Mouse (Mus musculus): Measurements from ENCODE around the gene Fez1. TPM values are rescaled to one million over a fixed set of nuclear protein-coding genes. Genes with fewer than 3 reads are reported as not detected.

The Fez1 gene
- polyA plus RNA-seq (2015; fragmentation: Nextera tagmentation; extraction: Ambion mirVana), result 14.2 and 17.3 TPM in 2 replicates

DNA sequence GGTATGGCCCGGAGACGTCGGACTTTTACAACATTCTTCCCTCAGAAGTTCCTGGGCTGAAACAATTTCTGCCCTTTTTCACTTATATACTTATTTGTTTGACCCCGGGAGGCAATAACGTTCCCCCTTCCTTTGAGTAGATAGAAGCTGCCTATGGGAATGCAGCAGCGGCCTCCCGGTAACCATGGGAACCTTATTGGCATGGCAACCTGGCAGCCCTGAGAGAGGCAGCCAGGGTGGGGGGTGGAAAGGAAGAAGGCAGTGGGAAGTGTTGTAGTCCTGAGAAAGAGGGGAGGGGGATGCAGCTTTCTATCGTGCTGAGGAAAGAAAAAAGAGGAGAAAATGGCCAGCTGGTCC lies at the start of gene Fez1:
Gene Fez1, plus strand, starts transcription at position 221 of the 357 bp plus-strand sequence.
- H3K27ac ChIP-seq, result no peak within 1 kb of the TSS
- H3K36me3 ChIP-seq, result no peaks in the 10 kb centered on the region
- H3K4me3 ChIP-seq (replicated peaks), result no peak within 1 kb of the TSS
- 0 out of 2 replicates have a peak within 1 kb of the TSS, but pooled peaks have one; percentile 11 for H3K4me2 ChIP-seq
- H3K9me3 ChIP-seq, result no peaks in the 10 kb centered on the region
- H3K4me1 ChIP-seq, result no peaks in the 10 kb centered on the region
- no peaks in the 10 kb centered on the region for H3K27me3 ChIP-seq (replicated peaks)
- peak; percentile 31; the same call in 1 of the 2 replicates for ATAC-seq (ENCODE audit: insufficient read depth, low FRiP score, low read depth)
- 3% methylated on average over 8 of the region's 8 CpGs for WGBS
- no peak within 1 kb of the TSS for H3K9ac ChIP-seq

DNA sequence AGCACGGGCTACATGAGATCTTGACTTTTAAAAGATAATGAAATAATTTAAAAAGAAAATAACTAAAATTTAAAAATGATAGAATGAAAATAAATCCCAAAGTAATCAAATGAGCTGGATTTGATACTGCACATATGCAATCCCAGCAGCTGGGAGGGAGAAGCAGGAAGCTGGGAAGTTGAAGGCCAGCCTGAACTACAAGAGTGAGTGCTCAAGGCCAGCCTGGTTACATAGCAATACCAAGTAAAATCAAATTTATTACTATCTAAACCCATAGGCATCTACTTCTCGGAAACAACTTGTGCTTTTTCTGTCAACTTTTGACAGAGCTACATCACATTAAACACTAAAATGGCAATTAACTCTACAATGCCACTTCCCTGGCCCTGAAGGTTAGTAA lies 37.7 kb upstream of the Fez1 start:
- H3K27me3 ChIP-seq (replicated peaks), result no peaks in the 10 kb centered on the region
- H3K27ac ChIP-seq, result no peak overlapping the region
- H3K4me1 ChIP-seq, result no peaks in the 10 kb centered on the region
- no peak overlapping the region for H3K9ac ChIP-seq
- WGBS, result 81% methylated on average over 2 of the region's 2 CpGs
- H3K9me3 ChIP-seq, result no peaks in the 10 kb centered on the region
- no peak for ATAC-seq (ENCODE audit: insufficient read depth, low FRiP score, low read depth)
- peaks cover 59% of the 10 kb centered on the region for H3K36me3 ChIP-seq
- H3K4me3 ChIP-seq (replicated peaks), result no peak overlapping the region
- H3K4me2 ChIP-seq, result no peak overlapping the region

DNA sequence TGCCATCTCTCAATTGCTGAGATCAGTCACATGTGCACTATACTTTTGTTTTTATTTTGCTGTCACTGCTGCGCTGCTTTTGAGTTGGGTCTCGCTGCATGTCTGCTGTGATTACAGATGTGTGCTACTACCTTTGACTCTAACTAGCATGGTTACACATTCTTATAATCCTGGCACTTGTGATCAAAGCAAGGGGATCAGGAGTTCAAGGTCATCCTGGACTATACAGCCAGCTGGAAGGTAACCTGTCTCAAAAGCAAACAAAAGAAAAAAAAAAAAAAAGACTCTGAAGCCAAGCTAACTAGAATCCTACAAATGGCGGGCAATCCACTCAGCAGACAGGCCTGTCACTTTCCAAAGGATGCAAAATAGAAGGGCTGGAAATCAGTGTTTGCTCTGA lies 29.5 kb upstream of the Fez1 start:
- no peak overlapping the region for H3K4me2 ChIP-seq
- H3K4me1 ChIP-seq, result peaks cover 3% of the 10 kb centered on the region; the same call in 1 of the 2 replicates
- no peaks in the 10 kb centered on the region for H3K9me3 ChIP-seq
- peaks cover 30% of the 10 kb centered on the region for H3K36me3 ChIP-seq
- H3K4me3 ChIP-seq (replicated peaks), result no peak overlapping the region
- WGBS, result 90% methylated on average over 3 of the region's 3 CpGs
- H3K27me3 ChIP-seq (replicated peaks), result no peaks in the 10 kb centered on the region
- no peak overlapping the region for H3K27ac ChIP-seq
- no peak for ATAC-seq (ENCODE audit: insufficient read depth, low FRiP score, low read depth)
- no peak overlapping the region for H3K9ac ChIP-seq

DNA sequence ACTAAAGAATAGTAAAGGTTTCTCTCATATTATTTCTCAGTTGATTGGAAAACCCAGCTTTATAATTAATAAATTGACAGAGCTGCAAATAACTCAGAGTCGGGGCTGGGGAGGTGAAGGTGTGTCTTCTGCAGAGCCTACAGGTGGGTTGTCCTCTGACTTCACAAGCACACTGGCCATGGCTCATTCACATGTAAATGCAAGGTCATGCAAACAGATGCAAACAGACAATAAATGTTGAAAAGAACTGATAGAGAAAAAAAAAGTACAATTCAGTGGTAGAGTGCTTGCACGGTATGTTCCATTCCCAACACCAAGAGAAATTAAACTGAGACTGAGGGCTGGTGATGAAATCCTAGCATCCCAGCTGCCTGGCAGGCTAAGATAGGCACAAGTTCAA lies 27.2 kb upstream of the Fez1 start:
- peaks cover 15% of the 10 kb centered on the region; the same call in 1 of the 2 replicates for H3K36me3 ChIP-seq

DNA sequence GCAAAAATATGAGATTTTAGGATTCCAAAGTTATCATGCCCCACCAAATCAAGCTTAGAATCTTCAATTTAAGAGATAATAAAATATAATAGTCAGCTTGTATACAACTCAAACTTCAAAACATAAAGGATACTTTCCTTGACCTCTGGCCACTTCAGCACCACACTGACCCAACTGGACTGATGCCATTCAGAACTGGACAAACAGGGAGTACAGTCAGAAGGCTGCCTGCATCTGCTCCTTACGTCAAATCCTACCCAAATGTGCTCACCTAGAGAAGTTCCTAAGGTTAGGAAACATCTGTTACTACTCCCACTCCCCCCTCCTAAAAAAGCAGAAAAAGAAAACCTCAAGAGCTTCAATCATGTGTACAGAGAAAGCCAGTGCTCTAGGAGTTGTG lies 26.1 kb upstream of the Fez1 start:
- no peaks in the 10 kb centered on the region for H3K9me3 ChIP-seq
- 75% methylated on average over 1 of the region's 1 CpGs for WGBS
- H3K4me1 ChIP-seq, result peaks cover 3% of the 10 kb centered on the region; the same call in 1 of the 2 replicates
- H3K4me3 ChIP-seq (replicated peaks), result no peak overlapping the region
- H3K27ac ChIP-seq, result no peak overlapping the region
- H3K9ac ChIP-seq, result no peak overlapping the region
- ATAC-seq (ENCODE audit: insufficient read depth, low FRiP score, low read depth), result no peak
- no peaks in the 10 kb centered on the region for H3K27me3 ChIP-seq (replicated peaks)
- no peak overlapping the region for H3K4me2 ChIP-seq
- peaks cover 9% of the 10 kb centered on the region; the same call in 1 of the 2 replicates for H3K36me3 ChIP-seq

More for the DNA sequence above, 27.2 kb upstream of the Fez1 start:
- WGBS, result 85% methylated on average over 2 of the region's 2 CpGs
- H3K9ac ChIP-seq, result no peak overlapping the region
- H3K4me3 ChIP-seq (replicated peaks), result no peak overlapping the region
- peaks cover 3% of the 10 kb centered on the region; the same call in 1 of the 2 replicates for H3K4me1 ChIP-seq
- H3K4me2 ChIP-seq, result no peak overlapping the region
- ATAC-seq (ENCODE audit: insufficient read depth, low FRiP score, low read depth), result no peak
- no peaks in the 10 kb centered on the region for H3K9me3 ChIP-seq
- no peaks in the 10 kb centered on the region for H3K27me3 ChIP-seq (replicated peaks)
- no peak overlapping the region for H3K27ac ChIP-seq

DNA sequence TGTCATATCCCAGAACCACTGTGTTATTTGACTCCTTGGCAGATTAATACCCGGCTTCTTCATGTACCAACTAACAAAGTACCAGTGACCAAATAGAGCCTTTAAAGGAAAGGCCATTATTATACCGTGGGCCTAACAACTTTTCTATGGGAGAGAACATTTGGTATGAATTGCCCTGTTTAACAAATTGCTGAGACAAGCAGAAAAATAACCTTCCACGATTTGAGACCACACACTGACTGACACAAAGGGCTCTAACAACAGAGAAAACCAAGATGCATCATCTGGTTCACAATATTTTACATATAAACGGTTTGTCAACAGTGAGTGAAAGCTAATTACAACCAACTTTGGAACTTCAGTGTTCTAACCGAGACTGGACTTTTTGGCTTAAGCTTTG lies 25.4 kb upstream of the Fez1 start:
- Histone ChIP-seq H3K27me3 (replicated peaks) (no peaks in the 10 kb centered on the region), H3K9ac (peak overlapping the region; percentile 95; the same call in 1 of the 2 replicates), H3K9me3 (no peaks in the 10 kb centered on the region), H3K27ac (no peak overlapping the region), H3K4me2 (peak overlapping the region; percentile 75), H3K4me1 (peaks cover 3% of the 10 kb centered on the region; the same call in 1 of the 2 replicates), H3K4me3 (replicated peaks) (peak overlapping the region; percentile 97), H3K36me3 (peaks cover 7% of the 10 kb centered on the region; the same call in 1 of the 2 replicates)
- ATAC-seq (ENCODE audit: insufficient read depth, low FRiP score, low read depth), result no peak
- 13% methylated on average over 5 of the region's 5 CpGs for WGBS

DNA sequence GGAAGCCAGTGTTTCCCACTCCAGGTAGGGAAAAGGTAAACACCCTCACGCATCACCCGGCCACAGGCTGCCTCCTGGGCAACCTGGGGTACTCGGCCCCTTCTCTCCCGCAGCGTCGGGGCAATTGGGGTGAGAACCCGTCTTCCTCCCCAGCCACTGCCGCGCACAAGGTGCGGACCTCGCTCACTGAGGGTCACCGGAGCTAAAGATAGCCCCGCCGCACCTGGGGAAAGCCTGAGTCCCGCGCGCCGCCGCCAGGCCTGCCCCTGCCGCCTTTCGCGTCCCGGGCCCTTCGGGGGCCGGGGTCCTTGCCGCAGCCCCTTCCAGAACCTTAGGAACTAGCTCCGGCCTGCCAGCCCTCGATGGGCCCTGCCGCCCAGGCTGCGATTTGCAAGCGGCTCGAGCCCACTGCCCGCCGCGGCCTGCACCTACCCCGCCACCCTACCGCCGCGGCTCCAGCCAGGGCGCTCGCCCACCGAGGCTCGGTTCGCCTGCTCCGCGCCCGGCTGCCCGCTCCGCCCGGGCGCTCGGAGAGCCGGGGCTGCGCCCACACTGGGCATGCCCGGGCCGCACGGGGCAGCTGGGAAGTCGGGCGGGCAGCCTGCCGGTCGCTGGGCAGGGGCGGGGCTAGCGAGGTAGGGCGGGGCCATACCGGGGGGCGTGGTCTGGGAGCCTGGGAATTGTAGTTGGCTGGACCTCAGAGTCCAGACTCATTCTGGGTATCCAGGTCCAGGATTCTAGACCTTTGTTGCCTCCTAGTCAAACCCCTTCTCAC lies 24.7 kb upstream of the Fez1 start, which contains the start of gene Ei24:
Gene Ei24, minus strand, starts transcription at position 613 of the 775 bp plus-strand sequence.
- under 1% methylated on average over 57 of the region's 66 CpGs for WGBS

DNA sequence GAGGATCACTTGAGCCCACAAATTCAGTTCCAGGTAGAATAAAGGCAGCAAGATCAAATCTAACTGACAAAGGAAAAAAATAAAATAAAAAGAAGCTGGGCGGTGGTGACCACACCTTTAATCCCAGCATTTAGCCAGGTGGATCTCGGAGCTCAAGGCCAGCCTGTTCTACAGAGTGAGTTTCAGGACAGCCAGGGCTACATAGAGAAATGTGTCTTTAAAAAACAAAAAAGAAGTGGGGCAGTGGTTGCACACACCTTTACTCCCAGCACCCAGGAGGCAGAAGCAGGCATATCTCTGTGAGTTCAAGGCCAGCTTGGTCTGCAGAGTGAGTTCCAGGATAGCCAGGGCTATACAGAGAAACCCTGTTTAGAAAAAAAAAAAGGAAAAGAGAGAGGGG lies 19.7 kb upstream of the Fez1 start:
- H3K9ac ChIP-seq, result no peak overlapping the region
- no peaks in the 10 kb centered on the region for H3K27me3 ChIP-seq (replicated peaks)
- H3K4me2 ChIP-seq, result no peak overlapping the region
- H3K4me3 ChIP-seq (replicated peaks), result no peak overlapping the region
- no peaks in the 10 kb centered on the region for H3K9me3 ChIP-seq
- no peak overlapping the region for H3K27ac ChIP-seq
- no peak for ATAC-seq (ENCODE audit: insufficient read depth, low FRiP score, low read depth)
- 79% methylated on average over 2 of the region's 2 CpGs for WGBS
- no peaks in the 10 kb centered on the region for H3K36me3 ChIP-seq
- no peaks in the 10 kb centered on the region for H3K4me1 ChIP-seq

More for the DNA sequence above, 24.7 kb upstream of the Fez1 start, which contains the start of gene Ei24:
- H3K27ac ChIP-seq, result peak within 1 kb of the TSS; percentile 76
- H3K4me1 ChIP-seq, result peaks cover 3% of the 10 kb centered on the region; the same call in 1 of the 2 replicates
- H3K9ac ChIP-seq, result peak within 1 kb of the TSS; percentile 95
- 0 out of 2 replicates have a peak, but pooled peaks cover 2% of the 10 kb centered on the region for H3K36me3 ChIP-seq
- no peaks in the 10 kb centered on the region for H3K9me3 ChIP-seq
- H3K4me2 ChIP-seq, result peak within 1 kb of the TSS; percentile 75
- no peaks in the 10 kb centered on the region for H3K27me3 ChIP-seq (replicated peaks)
- peak; percentile 98 for ATAC-seq (ENCODE audit: insufficient read depth, low FRiP score, low read depth)
- H3K4me3 ChIP-seq (replicated peaks), result peak within 1 kb of the TSS; percentile 97

DNA sequence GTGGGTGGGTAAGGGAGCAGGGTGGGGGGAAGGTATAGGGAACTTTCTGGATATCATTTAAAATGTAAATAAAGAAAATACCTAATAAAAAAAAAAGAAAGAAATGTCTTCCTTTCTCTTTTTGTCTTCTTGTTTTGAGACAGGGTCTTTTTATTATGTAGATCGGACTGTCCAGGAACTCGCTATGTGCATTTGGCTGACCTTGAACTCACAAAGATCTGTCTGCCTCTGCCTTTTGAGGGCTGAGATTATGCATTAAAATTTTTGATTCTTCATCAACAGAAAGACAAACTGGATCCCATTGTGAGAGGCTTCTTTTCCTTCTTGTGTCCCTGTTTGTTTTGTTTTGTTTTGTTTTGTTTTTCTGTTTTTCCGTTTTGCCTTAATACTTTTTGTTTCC lies 18.7 kb upstream of the Fez1 start:
- 87% methylated on average over 3 of the region's 3 CpGs for WGBS
- H3K4me3 ChIP-seq (replicated peaks), result no peak overlapping the region

DNA sequence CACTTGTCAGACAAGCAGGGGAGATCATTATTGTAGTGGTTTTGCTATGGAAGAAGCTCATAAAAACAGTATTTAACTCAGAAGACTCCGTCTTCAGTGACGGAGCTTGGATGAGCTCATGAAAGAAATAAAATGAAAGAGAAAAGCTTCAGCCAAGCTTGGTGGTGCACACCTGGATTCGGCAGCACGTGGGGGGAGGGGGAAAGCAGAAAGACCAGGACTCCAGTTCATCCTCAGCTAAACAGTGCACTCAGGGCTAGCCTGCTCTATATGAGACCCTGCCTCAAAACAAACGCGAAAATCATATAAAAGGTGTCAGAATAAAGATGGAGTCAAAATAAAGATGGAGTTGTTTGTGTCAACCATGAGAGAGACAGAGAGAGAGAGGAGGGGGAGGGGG lies 18.3 kb upstream of the Fez1 start:
- no peaks in the 10 kb centered on the region for H3K9me3 ChIP-seq
- no peaks in the 10 kb centered on the region for H3K36me3 ChIP-seq
- no peak for ATAC-seq (ENCODE audit: insufficient read depth, low FRiP score, low read depth)
- H3K4me1 ChIP-seq, result no peaks in the 10 kb centered on the region
- H3K27ac ChIP-seq, result no peak overlapping the region
- no peak overlapping the region for H3K4me2 ChIP-seq
- H3K4me3 ChIP-seq (replicated peaks), result no peak overlapping the region
- H3K27me3 ChIP-seq (replicated peaks), result no peaks in the 10 kb centered on the region
- 74% methylated on average over 6 of the region's 6 CpGs for WGBS
- H3K9ac ChIP-seq, result no peak overlapping the region

More for the DNA sequence above, 18.7 kb upstream of the Fez1 start:
- Histone ChIP-seq H3K9ac (no peak overlapping the region), H3K4me2 (no peak overlapping the region), H3K36me3 (no peaks in the 10 kb centered on the region), H3K27me3 (replicated peaks) (no peaks in the 10 kb centered on the region), H3K4me1 (no peaks in the 10 kb centered on the region), H3K9me3 (no peaks in the 10 kb centered on the region), H3K27ac (no peak overlapping the region)
- ATAC-seq (ENCODE audit: insufficient read depth, low FRiP score, low read depth), result no peak

DNA sequence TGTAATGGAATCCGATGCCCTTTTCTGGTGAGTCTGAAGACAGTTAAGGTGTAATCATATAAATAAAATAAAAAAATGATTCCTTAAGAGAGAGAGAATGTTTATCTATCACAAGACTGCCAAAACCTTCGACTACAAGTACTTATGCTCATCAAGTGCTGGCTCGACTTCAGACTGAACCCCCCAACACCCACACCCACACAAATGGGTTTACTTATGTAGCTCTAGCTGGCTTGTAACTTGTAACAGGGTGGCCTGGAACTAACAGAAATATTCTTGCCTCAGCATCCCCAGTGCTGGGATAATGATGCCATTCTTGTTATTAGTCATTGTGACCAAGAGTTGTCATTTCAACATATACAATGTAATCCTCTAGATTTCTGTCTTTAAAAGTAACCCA lies 17.7 kb upstream of the Fez1 start:
- Histone ChIP-seq H3K36me3 (no peaks in the 10 kb centered on the region), H3K27ac (no peak overlapping the region), H3K4me1 (no peaks in the 10 kb centered on the region), H3K27me3 (replicated peaks) (no peaks in the 10 kb centered on the region), H3K4me3 (replicated peaks) (no peak overlapping the region), H3K9me3 (no peaks in the 10 kb centered on the region), H3K9ac (no peak overlapping the region), H3K4me2 (no peak overlapping the region)
- 73% methylated on average over 3 of the region's 3 CpGs for WGBS
- no peak for ATAC-seq (ENCODE audit: insufficient read depth, low FRiP score, low read depth)

DNA sequence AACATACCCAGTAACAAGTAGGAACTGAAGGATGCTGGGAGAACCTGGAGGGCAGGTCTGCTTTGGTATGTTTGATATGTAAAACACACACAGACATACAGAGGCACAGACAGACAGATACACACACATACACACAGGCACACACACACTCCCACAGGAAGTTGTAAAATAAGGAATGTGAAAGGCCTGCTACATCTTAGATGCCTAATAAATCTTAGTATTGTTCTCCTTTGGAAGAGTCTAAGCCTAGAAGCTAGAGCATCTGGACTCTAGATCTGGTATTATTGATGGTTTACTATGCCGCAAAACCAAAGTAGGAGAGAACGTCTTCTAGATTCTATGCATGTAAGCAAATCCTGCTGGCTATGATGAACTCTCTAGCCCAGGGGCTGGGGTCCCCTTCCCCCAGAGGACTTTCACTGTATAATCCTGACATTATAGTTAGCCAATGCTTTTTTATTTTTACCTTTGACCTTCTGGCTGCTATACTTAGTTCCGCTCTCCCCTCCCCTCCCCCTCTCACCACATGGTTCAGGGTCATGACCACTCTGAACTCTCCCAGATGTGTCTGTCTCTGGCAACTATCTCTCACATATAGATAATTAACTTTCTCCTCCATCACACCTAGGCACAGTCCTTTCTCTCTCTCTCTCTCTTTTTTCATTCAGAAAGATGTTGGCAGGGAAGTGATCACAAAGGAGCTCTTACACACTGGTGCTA lies 16.2 kb upstream of the Fez1 start:
- 78% methylated on average over 3 of the region's 3 CpGs for WGBS
- Histone ChIP-seq H3K9ac (no peak overlapping the region), H3K4me3 (replicated peaks) (no peak overlapping the region), H3K27ac (no peak overlapping the region), H3K36me3 (no peaks in the 10 kb centered on the region), H3K4me2 (no peak overlapping the region), H3K9me3 (no peaks in the 10 kb centered on the region), H3K27me3 (replicated peaks) (no peaks in the 10 kb centered on the region), H3K4me1 (no peaks in the 10 kb centered on the region)
- ATAC-seq (ENCODE audit: insufficient read depth, low FRiP score, low read depth), result no peak

All from stomach, embryonic 15.5 days (tissue).